Mouse (Mus musculus): ENCODE measurements at regions not wholly inside any gene's neighbourhood (a gene's known extent, or its start where the extent isn't known, plus 50 kb on each side); places are given as distances from the start of the nearest gene placed in this dataset.

DNA sequence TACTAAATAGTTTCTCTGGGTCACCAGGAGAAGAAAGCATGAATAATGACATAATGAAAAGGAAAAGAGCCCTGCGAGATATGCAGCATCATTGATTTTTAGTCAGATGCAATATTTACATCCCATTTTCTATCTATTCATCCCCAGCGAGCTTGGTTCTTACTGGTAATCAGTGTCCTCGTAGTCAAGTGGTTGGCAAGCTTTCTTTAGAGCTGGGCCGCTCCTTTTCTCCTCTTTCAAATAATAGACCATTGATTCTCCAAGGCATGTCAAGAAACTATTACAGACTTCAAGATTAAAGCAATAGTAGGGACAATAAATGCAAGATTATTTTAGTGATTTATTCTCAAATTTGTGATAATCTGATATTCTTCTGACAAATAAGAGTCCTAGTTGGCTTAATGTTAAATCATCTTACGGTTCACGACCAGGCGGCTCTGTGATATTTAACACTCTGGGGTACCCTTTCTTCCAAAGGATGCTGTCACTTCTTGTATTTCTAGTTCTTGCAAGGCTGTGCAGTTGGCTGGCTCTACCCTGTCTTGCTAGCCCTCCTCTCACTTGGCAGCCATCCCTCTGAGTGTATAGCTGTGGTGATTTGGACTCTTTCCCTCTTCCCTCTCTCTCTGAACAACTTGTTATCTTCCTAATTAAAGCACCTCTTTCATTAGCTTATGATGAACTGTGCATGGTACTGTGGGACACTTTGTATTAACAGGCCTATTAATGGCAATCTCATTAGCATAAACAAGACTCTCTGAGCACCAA, 185.6 kb upstream of the Usp25 start:
- no peak for ATAC-seq (ENCODE audit: extremely low read depth, insufficient number of reproducible peaks, low FRiP score, low TSS enrichment)

DNA sequence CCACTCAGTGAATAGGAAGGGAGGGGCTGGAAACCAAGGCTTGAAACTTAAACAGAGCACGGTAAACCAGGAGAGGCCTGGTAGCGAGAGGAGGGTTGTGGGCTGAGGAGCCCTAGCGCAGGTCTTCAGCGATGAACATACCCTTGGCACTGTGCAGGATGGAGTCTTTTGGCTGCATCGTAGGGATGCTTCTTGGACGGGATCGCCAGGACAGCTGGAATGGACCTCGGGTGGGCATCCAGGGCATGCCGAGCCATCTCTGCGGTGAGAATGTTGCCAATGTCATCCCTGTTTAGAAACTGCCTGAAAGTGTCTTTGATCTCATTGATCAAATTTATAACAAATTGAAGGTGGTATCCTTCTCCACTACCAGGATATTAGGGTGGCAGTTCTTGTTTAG, 192.2 kb upstream of the Usp25 start:
- Histone ChIP-seq H3K27ac (replicated peaks) (no peak overlapping the region), H3K36me3 (no peaks in the 10 kb centered on the region), H3K9me3 (0 out of 2 replicates have a peak, but pooled peaks cover 4% of the 10 kb centered on the region), H3K9ac (no peak overlapping the region), H3K4me3 (no peak overlapping the region), H3K4me1 (no peaks in the 10 kb centered on the region), H3K4me2 (no peak overlapping the region), H3K27me3 (replicated peaks) (no peaks in the 10 kb centered on the region)
- no peak for ATAC-seq (ENCODE audit: extremely low read depth, insufficient number of reproducible peaks, low FRiP score, low TSS enrichment)
- WGBS = 82% methylated on average over 10 of the region's 10 CpGs

More for the DNA sequence above, 185.6 kb upstream of the Usp25 start:
- H3K9me3 ChIP-seq = 0 out of 2 replicates have a peak, but pooled peaks cover 4% of the 10 kb centered on the region
- no peak overlapping the region for H3K27ac ChIP-seq (replicated peaks)
- H3K4me1 ChIP-seq = 0 out of 2 replicates have a peak, but pooled peaks cover 4% of the 10 kb centered on the region
- no peak overlapping the region for H3K9ac ChIP-seq
- H3K4me3 ChIP-seq = no peak overlapping the region
- H3K27me3 ChIP-seq (replicated peaks) = no peaks in the 10 kb centered on the region
- no peak overlapping the region for H3K4me2 ChIP-seq
- no peaks in the 10 kb centered on the region for H3K36me3 ChIP-seq
- WGBS = 83% methylated on average over 7 of the region's 7 CpGs

GRCm38 (mm10) chr16:76816056-76816885, 197.2 kb upstream of the Usp25 start:
- H3K4me2 ChIP-seq = no peak overlapping the region
- H3K36me3 ChIP-seq = no peaks in the 10 kb centered on the region
- H3K27ac ChIP-seq (replicated peaks) = no peak overlapping the region
- WGBS = 82% methylated on average over 17 of the region's 17 CpGs
- peaks cover 9% of the 10 kb centered on the region for H3K4me1 ChIP-seq
- no peaks in the 10 kb centered on the region for H3K9me3 ChIP-seq
- H3K27me3 ChIP-seq (replicated peaks) = no peaks in the 10 kb centered on the region
- no peak for ATAC-seq (ENCODE audit: extremely low read depth, insufficient number of reproducible peaks, low FRiP score, low TSS enrichment)
- H3K9ac ChIP-seq = no peak overlapping the region
- no peak overlapping the region for H3K4me3 ChIP-seq

DNA sequence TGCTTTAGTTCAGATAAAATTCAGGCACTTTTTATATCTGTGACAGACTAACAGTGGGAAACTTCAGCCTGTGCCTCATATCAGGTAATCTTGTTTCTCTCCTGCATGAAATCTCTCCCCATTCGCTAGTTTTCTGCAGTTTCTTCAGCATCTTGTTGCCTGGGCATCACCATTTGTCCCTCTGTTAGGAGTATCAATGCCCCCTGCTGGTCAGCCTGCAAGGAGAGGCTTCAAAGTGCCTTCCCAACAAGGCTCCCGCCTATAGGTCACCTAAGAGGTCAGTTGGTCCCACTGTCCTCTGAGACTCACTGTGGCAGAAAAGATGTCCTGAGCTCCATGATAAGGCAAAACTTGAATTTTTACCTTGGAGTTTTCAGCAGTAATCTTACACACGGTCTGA, 209.8 kb upstream of the Usp25 start:
- H3K4me1 ChIP-seq = no peaks in the 10 kb centered on the region
- WGBS = 34% methylated on average over 3 of the region's 3 CpGs
- no peak overlapping the region for H3K4me2 ChIP-seq

GRCm38 (mm10) chr16:76786405-76787155, 226.9 kb upstream of the Usp25 start:
- no peaks in the 10 kb centered on the region for H3K27me3 ChIP-seq (replicated peaks)
- no peaks in the 10 kb centered on the region for H3K9me3 ChIP-seq
- no peaks in the 10 kb centered on the region for H3K36me3 ChIP-seq
- WGBS = 55% methylated on average over 6 of the region's 6 CpGs
- no peaks in the 10 kb centered on the region for H3K4me1 ChIP-seq
- no peak overlapping the region for H3K9ac ChIP-seq
- no peak for ATAC-seq (ENCODE audit: extremely low read depth, insufficient number of reproducible peaks, low FRiP score, low TSS enrichment)
- H3K27ac ChIP-seq (replicated peaks) = no peak overlapping the region
- no peak overlapping the region for H3K4me3 ChIP-seq
- H3K4me2 ChIP-seq = no peak overlapping the region

More for the DNA sequence above, 209.8 kb upstream of the Usp25 start:
- no peak overlapping the region for H3K9ac ChIP-seq
- no peak overlapping the region for H3K27ac ChIP-seq (replicated peaks)
- H3K36me3 ChIP-seq = no peaks in the 10 kb centered on the region
- no peaks in the 10 kb centered on the region for H3K9me3 ChIP-seq
- ATAC-seq (ENCODE audit: extremely low read depth, insufficient number of reproducible peaks, low FRiP score, low TSS enrichment) = no peak
- no peaks in the 10 kb centered on the region for H3K27me3 ChIP-seq (replicated peaks)
- no peak overlapping the region for H3K4me3 ChIP-seq

GRCm38 (mm10) chr16:76782656-76783055, 230.8 kb upstream of the Usp25 start:
- Histone ChIP-seq H3K9ac (no peak overlapping the region), H3K9me3 (no peaks in the 10 kb centered on the region), H3K27ac (replicated peaks) (no peak overlapping the region), H3K4me3 (no peak overlapping the region), H3K4me2 (no peak overlapping the region), H3K4me1 (no peaks in the 10 kb centered on the region; the same call in 1 of the 2 replicates), H3K36me3 (no peaks in the 10 kb centered on the region), H3K27me3 (replicated peaks) (no peaks in the 10 kb centered on the region)
- WGBS = 72% methylated on average over 5 of the region's 5 CpGs
- no peak for ATAC-seq (ENCODE audit: extremely low read depth, insufficient number of reproducible peaks, low FRiP score, low TSS enrichment)

DNA sequence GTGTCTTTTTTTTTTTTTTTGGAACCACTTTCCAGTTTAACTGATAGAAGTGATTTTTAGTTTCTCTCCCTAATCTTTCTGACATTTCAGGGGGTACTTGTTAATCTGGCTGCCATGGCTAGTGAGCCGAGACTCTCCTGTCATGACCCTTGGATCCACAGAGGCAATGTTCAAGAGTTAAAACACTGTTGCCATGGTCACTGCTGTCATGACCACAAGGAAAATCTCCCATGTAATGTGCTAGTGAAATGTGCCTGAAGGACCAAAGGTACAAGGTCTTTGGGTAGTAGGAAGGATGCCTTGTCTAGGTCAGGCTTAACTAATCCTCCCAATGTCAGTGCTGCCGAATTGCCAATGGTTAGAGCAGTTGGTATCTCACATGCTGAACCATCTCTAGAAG, 237.7 kb upstream of the Usp25 start:
- no peak overlapping the region for H3K4me2 ChIP-seq
- H3K4me3 ChIP-seq = no peak overlapping the region
- H3K4me1 ChIP-seq = no peaks in the 10 kb centered on the region; the same call in 1 of the 2 replicates
- no peaks in the 10 kb centered on the region for H3K27me3 ChIP-seq (replicated peaks)
- no peaks in the 10 kb centered on the region for H3K9me3 ChIP-seq
- no peak overlapping the region for H3K9ac ChIP-seq
- no peak overlapping the region for H3K27ac ChIP-seq (replicated peaks)
- 55% methylated on average over 2 of the region's 2 CpGs for WGBS
- ATAC-seq (ENCODE audit: extremely low read depth, insufficient number of reproducible peaks, low FRiP score, low TSS enrichment) = no peak
- H3K36me3 ChIP-seq = no peaks in the 10 kb centered on the region

- no peak overlapping the region for H3K4me2 ChIP-seq
- H3K27me3 ChIP-seq (replicated peaks) = no peaks in the 10 kb centered on the region
- no peak overlapping the region for H3K4me3 ChIP-seq
- H3K36me3 ChIP-seq = no peaks in the 10 kb centered on the region
- no peak overlapping the region for H3K27ac ChIP-seq (replicated peaks)
- no peak overlapping the region for H3K9ac ChIP-seq
- H3K9me3 ChIP-seq = no peaks in the 10 kb centered on the region
- 76% methylated on average over 8 of the region's 8 CpGs for WGBS
- ATAC-seq (ENCODE audit: extremely low read depth, insufficient number of reproducible peaks, low FRiP score, low TSS enrichment) = no peak
- H3K4me1 ChIP-seq = no peaks in the 10 kb centered on the region
Observed at GRCm38 (mm10) chr16:76774032-76774431, 239.5 kb upstream of the Usp25 start.

DNA sequence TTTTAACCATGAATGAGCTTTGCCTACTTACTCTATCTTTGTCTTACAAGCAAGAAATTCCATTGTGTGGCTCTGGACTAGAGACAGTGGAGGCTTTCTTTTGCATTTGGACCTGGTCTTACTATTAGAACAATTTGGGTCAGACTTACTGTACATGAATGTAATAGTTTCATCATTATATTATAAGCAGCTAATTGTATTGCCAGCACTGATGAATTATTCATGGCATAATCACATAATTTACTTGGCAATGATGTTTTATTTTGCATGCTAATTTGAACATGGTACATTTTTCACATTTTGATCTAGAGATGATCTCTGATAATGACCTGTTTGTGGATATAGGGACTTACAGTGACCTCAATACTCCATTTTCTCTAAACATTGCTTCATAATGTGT, 240.0 kb upstream of the Usp25 start:
- no peaks in the 10 kb centered on the region for H3K27me3 ChIP-seq (replicated peaks)
- H3K9me3 ChIP-seq = no peaks in the 10 kb centered on the region
- no peak overlapping the region for H3K27ac ChIP-seq (replicated peaks)
- no peak overlapping the region for H3K4me2 ChIP-seq
- H3K4me1 ChIP-seq = no peaks in the 10 kb centered on the region
- H3K9ac ChIP-seq = no peak overlapping the region
- H3K4me3 ChIP-seq = no peak overlapping the region
- ATAC-seq (ENCODE audit: extremely low read depth, insufficient number of reproducible peaks, low FRiP score, low TSS enrichment) = no peak
- H3K36me3 ChIP-seq = no peaks in the 10 kb centered on the region

DNA sequence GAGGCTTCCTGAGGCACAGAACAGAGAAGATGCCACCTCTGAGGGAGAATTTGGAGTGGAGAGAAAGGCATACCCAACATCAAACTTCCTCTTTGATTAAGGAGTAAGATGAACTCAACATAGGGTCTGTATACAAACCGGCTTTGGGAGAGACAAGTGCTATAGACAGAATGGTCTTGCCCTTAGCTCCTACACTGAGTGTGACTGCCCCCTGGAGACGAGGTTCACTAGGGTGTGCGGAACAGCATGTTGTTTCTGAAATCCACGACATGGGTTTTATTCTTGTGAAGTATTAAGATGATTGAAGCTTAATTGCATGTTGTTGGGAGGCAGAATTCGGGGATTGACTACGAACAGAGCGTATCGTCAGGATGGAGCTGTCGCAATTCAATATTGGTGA, 244.9 kb upstream of the Usp25 start:
- no peak overlapping the region for H3K27ac ChIP-seq (replicated peaks)
- no peaks in the 10 kb centered on the region for H3K27me3 ChIP-seq (replicated peaks)
- H3K4me3 ChIP-seq = no peak overlapping the region
- no peaks in the 10 kb centered on the region for H3K36me3 ChIP-seq
- WGBS = 76% methylated on average over 9 of the region's 9 CpGs
- H3K4me2 ChIP-seq = no peak overlapping the region
- peaks cover 17% of the 10 kb centered on the region for H3K4me1 ChIP-seq
- no peak overlapping the region for H3K9ac ChIP-seq
- no peak for ATAC-seq (ENCODE audit: extremely low read depth, insufficient number of reproducible peaks, low FRiP score, low TSS enrichment)
- H3K9me3 ChIP-seq = no peaks in the 10 kb centered on the region

DNA sequence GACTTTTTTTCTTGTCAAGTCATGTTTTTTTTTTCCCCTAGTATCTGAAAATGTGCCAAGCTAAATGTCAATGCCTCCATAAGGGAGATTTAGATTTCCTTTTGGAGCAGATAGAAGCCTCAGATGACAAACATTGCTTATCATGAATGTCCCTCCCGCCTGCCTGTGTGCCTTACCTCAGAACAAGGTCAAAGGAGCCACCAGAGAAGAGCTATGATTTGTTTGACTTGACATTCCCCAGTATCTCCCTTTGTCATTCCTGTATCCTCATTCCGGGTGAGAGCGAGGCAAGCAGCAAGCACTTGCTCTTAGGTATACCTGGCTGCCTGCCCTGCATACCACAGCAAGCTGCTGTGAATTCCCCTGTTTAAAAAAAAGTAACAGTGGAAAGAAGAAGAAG, 246.9 kb upstream of the Usp25 start:
- H3K4me2 ChIP-seq = no peak overlapping the region
- no peaks in the 10 kb centered on the region for H3K36me3 ChIP-seq
- H3K4me3 ChIP-seq = no peak overlapping the region
- 18% methylated on average over 3 of the region's 3 CpGs for WGBS
- no peak overlapping the region for H3K27ac ChIP-seq (replicated peaks)
- H3K27me3 ChIP-seq (replicated peaks) = no peaks in the 10 kb centered on the region
- peaks cover 17% of the 10 kb centered on the region for H3K4me1 ChIP-seq
- no peak for ATAC-seq (ENCODE audit: extremely low read depth, insufficient number of reproducible peaks, low FRiP score, low TSS enrichment)
- H3K9ac ChIP-seq = no peak overlapping the region
- no peaks in the 10 kb centered on the region for H3K9me3 ChIP-seq
